Mouse (Mus musculus): ENCODE results near the gene Rab3b. TPM values are rescaled to one million over a fixed set of nuclear protein-coding genes. Genes with fewer than 3 reads are reported as not detected.

Rab3b gene
- total RNA-seq (2021) = 1 to 10 TPM in 1 of 2 experiments, under 1 TPM in 1; 0.60 to 1.6 TPM
- long read RNA-seq, experiment 1 = 0 reads
- long read RNA-seq, experiment 2 = 0 reads

DNA sequence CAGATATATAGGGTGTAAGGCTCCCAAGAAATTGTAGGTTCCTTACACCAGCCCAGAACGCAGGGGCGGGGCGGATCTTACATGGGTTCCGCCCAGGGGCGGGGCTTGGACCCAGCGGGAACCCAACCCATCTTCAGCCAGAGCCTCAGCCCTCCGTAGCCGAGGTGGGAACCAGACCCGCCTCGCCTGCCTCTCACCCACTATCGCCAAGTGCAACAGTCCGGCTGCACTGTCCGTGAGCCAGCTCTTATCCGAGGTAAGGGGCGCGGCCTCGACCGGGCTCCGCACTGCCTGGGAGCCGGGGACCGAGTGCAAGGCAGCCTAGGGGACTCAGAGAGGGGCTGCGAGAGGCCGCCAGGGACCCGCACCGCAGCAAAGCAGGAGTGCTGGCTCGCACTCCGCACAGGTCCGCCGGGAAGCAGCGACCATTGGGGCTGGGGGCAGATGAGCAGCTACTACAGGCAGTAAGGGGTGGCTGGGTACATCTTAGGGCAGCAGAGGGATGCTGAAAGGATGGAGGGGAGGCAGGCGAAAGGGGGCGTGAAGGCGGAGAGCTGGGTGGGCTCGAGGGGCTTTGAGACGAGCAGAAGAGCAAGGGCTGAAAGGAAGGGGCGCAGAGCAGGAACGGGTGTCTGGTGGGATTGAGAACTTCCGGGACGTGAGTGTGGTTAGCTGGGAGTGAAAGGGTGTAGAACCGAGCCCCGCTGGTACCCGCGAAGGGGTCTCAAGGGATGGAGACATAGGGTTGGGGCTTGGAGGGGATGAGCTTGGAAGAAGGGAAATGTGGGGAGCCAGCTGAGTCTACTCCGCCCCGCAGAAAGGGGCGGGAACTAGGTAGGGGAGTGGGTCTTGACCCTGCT, at the start of gene Rab3b:
TSS of gene Rab3b (plus strand) at position 101 of the 860 bp plus-strand sequence.
- peak; percentile 23 to 34 for DNase-seq

DNA sequence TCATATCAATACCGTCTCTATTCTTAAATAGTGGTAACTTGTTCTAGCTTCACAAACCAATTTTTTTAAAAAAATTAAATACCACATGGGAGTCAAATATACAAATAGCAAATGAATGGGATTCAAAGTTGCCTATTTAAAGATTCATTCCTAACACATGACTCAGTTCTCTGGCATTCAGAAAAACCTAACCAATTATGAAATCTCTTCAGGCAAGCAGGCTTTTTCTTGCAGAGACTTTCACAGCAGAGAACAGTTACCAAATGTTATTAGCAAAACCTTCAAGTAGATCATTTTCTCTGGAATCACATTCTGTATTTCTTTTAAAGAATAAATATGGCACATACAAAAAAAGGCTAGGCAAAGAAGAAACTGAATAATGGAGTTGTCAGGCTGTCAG, 48.2 kb upstream of the Rab3b start:
- no peak for DNase-seq

DNA sequence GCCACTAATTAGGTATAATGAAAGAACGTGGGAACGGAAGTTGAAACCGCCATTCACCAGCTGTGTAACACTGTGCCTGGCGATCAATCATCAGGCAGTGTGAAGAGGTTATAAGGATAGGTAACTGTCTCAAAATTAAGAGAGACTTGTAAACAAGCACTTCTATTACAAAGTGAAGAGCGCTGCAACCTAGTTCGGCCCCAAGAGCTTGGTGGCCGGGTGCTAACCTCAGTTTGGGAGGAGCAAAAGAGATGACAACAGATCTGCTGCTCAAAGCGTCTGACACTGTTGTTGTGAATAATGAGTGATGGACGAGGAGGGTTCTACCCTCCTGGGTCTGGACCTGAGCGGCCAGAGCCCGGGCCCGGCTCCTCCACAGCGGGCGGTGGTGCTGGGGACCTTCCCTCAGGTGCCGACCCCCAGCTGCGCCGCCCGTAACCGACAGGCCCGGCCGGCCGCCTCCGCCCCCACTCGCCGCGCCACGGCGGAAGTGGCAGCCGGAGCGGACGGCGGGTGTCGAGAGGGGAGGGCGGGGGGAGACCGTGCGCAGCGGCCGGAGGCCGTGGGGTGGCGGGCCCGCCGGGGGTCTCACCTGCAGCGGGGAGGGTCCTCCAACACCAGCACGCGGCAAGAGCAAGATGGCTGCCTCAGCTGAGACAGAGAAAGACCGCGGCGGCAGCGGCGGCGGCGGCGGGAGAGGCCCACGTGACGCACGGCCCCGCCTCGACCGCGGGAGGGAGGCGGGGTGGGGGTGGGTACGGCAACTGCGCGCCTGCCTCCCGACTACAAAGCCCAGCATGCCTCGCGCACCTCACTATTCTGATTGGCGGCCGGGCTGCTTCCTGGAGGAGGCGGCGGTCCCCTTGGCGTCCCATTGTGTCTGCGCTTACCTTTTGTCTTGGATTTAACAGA, 45.7 kb upstream of the Rab3b start, which contains the start of gene Btf3l4:
TSS of gene Btf3l4 (minus strand) at position 699 of the 912 bp plus-strand sequence.
- peak; percentile 90 to 94 for DNase-seq

DNA sequence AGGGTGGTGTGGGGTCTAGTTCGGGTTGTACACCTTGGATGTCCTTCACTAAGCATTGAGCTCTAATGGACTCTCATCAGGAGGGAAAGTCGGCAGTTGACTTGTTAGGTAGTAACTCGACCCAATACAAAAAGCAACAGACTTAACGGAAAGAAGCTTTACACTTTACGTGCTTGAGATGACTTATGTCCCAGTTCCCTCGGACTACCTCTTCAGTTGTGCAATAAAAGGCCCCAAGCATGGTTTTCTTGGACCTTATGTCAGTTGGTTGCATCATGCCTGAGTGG, 45.1 kb upstream of the Rab3b start:
- no peak for DNase-seq

DNA sequence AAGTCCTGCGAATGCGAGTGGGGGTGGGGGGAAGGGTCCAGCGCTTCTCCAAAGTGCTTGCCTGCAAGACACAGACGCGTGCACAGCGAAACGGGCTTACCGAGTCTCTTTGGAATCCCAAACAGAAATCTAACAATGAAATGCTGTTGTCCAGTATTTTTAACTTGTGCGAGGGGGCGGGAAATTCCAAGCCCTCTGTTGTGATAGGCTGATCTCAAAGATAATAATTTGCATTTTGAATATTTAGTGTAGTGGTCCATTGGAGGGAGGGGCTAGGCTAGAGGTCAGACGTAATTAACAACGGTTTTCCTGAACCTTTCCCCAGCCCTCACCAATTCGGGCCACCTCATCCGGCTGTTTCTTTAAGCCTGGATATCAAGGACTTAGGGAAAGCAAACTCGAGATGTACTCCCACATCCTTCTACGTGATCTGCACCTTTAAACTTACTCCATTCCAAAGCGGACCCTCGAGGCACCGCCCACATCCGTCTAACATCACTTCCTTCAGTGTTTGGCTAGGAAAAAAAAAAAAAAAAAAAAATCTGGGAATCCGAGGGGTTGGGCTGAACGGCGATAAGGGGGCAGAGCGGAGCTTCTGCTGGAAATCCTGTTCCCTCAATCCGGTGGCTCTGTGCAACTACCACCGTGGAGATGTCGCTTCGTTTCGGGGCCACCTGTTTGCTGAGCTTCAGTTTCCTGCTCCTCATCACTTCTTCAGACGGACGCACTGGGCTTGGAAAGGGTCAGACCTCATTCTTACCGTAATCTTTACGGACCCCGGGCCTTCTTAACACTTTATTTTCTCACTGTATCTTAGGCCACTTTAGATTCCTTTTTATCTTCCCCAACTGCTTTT, 44.5 kb upstream of the Rab3b start, which contains the start of gene Txndc12:
TSS of gene Txndc12 (plus strand) at position 487 of the 856 bp plus-strand sequence.
- peak; percentile 92 to 93 for DNase-seq

DNA sequence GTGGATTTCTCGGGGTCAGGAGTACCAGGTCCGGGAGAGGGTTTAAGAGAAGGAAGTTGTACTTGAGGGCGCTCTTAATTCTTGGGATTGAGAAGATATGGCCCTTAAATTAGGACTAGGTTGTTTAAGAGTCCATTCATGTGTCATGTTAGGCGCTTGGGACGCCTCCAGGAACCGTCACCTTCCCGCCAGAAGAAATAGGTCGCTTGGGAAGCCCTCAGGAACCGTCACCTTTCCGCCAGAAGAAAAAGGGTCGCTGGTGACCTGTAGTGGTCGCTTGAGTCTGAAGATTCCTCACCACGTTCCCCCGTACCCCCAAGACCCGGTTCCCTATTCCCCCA, 43.9 kb upstream of the Rab3b start:
- DNase-seq = peak in 1 of 2 experiments; percentile 11

DNA sequence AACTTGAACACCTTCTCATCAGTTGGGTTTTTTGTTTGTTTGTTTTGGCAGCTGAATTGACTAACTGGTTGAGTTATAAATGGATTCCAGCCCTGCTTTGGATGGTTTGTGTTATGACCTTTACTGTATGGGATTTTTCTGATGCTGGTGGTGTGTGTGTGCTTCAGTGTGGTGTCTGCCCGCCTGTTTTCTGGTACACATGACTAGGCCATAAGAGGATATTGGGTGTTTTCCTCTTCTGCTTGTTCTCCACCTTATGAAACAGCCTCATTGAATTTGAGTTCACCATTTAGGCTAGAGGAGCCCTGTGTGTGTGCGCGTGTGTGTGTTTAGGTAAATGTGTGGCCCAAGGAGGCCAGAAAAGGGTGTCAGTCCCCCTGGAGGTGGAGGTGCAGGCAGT, 43.4 kb upstream of the Rab3b start:
- DNase-seq = no peak

DNA sequence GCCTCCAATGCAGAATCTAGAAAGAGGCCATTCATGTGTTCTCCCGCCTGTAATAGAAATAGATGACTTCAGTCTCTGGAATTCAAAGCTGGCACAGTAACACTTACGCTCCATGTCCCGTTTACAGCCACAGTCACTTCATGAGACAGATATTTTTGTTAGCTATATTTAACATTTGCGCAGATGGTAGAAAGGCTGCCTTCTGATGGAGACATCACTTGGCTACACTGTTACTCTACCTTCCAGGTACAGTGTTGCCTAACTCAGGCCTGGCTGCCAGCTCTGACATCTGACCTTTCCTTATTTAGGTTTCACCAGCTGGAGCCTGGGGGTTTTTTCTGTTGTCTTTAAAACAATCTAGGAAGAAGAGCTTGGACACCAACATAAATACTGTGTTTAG, 40.8 kb upstream of the Rab3b start:
- DNase-seq = peak; percentile 44 to 48

DNA sequence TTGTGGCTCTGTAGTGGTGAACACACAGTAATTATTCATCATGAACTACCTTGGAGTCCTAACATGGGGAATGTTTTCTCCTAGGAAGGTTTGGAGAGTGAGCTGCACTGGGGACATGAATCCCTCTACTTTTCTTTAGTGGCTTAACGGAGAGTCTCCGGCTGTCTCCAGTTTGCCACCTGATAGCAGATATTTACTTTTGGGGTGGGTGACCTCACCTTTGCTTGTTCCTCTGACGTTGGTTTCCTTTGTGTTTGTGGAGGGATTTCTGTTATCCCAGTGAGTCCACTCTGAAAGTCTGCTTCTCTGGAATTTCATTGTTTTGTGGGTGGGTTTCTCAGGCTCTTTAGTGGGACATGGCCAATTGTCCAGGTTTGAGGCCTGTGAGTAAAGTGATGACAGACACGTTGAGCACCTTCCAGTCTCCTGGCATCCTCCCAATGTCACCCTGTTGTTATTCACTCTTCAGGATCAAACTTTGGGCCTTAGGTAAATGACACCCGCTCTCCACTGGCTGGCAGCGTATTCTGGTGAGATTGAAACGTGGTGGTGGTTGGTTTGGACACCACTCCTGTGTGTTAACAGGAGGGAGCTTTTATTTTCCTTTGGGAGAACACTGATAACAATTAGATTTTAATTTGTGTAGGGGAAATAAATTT, 36.8 kb upstream of the Rab3b start:
- DNase-seq = no peak

DNA sequence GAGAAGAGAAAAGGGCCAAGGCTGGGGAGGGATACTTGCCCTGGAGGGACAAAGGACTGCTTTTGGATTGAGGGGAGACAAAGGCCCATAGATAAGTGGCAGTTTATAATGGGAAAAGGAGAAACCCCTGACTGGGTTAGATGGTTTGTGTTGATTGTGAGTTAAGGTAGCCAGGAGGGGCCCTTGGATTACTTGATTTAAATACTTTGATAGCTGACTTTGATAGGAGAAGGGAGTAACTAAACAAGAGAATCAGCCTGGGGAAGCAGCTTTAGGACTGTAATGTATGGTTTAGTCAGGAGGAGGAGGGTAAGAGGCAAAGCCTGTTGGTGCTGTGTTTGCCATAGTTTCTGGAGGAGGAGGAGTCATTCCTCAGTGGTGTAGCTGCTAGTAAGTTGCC, 35.5 kb upstream of the Rab3b start:
- no peak for DNase-seq

DNA sequence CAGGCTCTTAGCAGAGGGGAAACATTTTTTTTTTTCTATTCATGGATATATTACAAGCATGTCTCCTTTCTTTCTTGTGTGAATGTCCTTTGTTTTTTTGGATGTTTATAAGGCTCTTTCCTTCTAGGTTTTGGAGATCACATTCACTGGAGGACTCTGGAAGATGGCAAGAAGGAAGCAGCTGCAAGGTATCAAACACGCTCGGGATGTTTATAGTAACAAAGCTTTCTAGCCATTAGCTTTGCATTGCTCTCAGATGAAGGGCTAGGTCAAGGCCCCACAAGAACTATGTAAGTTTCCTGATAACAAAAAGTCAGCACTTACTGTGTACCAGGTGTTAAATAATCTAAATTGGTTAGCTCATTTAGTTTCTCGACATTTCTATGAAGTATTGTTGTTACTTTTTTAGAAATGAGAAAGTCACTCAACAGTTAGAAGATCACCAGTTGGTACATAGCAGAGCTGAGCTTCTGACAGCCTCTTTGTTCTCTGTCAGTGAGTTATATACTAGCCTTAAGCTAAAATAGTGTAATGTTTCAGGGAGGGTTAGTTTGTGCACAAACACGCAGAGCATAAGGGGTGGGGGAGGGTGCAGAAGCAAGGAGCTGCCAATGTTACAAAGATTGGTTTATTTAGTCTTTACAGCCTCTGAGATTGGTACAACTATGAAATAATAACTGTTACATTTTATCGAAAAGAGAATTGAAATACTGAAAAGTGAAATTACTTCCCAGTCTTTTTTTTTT, 32.9 kb upstream of the Rab3b start:
- no peak for DNase-seq

DNA sequence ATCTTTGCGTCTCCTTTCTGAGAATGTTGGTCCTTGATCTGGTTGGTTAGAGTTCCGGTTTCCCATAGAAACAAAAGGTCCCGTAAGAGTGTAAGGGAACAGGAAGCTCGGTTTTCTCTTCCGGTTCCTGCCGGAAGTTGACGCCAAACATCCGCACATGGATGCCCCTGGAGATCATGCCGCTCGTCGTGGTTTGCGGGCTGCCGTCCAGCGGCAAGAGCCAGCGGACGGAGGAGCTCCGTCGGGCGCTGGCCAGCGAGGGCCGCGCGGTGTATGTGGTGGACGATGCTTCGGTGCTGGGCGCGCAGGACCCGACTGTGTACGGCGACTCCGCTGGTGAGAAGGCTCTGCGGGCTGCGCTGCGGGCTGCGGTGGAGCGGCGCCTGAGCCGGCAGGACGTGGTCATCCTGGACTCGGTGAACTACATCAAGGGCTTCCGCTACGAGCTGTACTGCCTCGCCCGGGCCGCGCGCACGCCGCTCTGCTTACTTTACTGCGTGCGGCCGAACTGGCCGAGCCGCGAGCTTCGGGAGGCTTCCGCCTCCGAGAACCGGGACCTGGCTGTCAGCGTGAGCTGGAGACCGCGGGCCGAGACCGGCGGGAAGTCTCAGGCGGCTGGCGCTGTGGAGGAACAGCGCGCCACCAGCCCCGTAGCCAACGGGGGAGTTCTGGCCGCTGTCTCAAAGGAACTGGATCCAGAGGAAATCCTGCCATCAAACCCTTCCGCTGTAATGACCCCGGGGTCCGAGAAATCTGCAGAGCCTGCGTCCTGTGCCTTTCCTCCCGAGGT, 31.0 kb upstream of the Rab3b start, which contains the start of gene Kti12:
TSS of gene Kti12 (plus strand) at position 71 of the 790 bp plus-strand sequence.
- DNase-seq = peak; percentile 89 to 93

DNA sequence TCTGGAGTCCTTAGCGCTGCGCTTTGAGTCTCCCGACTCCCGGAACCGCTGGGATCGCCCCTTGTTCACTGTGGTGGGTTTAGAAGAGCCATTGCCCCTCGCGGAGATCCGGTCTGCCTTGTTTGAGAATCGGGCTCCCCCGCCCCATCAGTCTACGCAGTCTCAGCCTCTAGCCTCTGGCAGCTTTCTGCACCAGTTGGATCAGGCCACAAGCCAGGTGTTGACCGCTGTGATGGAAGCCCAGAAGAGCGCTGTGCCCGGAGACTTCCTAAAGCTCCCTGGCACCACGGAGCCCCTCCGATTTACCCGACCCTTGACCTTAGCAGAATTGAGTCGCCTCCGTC, 30.4 kb upstream of the Rab3b start, which contains the start of gene A730015C16Rik:
TSS of gene A730015C16Rik (minus strand) at position 115 of the 344 bp plus-strand sequence.
- DNase-seq = no peak

DNA sequence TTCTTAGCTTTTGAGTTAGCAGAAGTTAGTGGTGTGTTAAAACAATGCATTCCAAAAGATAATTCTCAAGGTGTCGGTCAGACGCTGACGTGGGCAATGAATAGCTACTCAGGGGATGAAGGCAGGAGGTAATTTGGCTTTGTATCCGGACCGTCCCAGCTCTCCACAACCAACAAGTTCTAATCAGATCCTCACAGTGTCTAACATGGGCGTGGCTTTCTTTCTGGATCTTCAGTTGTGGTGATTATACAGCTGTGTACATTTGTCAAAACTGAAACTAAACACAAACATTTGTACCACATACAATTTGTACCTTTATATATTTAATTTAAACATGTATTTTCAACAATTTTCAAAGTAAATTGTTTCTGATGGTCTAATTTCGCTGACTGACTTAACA, 12.1 kb upstream of the Rab3b start:
- no peak for DNase-seq

DNA sequence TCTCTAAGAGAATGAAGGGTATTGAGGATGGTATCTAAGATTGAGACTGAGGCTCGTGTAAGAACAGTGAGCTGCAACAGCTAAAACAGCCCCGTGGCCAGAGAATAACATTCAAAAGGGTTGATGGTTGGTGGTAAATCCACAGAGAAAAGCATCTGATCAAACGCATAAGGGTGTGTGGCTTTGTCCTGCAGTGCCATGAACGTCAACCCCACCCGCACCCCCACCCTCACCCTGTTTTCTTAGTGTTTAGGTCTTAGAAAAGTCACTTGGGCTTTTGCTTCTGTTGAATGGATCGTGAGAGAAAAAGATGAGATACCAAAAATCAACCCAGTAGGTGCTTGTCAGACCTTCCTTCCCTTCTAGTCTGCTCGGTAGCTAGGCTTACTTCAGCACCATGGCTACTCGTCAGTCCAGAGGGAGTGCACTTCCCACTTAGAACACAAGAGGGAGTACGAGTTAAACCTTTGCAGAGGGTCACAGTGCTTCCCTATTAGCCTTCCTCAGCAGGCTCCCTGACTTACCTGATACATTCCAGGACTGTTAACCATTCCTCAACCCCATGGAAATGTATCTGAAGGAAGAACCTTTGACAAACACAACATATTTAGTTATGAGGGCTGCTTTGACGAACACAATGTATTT, 9.0 kb upstream of the Rab3b start:
- DNase-seq = peak; percentile 81 to 92

DNA sequence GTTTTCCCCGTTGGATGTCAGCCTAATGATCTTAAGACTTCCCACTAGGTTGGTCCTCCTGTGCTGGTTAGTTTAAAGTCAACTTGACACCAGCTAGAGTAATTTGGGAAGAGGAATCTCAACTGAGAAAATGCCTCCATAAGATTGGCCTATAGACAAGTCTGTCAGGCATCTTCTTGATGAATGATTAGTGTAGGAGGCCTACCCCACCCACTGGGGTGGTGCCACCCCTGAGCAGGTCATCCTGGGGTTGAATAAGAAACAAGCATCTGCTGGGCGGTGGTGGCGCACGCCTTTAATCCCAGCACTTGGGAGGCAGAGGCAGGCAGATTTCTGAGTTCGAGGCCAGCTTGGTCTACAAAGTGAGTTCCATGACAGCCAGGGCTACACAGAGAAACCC, 5.1 kb upstream of the Rab3b start:
- no peak for DNase-seq

DNA sequence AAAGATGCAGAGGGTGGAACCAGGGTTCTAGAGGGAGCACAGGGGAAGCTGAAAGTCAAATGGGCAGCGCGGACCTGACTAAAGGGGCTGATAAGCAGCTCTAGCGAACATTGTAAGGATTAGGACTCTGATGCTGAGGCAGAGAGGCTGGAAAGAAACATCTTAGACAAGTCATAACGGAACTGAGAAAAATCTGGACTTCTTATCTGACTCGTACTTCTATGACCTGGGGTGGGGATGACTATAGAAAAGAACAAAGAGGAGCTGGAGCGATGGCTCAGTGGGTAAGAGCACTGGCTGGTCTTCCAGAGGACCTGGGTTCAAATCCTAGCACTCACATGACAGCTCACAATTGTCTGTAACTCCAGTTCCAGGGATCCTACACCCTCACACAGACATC, 962 bp upstream of the Rab3b start:
- no peak for DNase-seq

DNA sequence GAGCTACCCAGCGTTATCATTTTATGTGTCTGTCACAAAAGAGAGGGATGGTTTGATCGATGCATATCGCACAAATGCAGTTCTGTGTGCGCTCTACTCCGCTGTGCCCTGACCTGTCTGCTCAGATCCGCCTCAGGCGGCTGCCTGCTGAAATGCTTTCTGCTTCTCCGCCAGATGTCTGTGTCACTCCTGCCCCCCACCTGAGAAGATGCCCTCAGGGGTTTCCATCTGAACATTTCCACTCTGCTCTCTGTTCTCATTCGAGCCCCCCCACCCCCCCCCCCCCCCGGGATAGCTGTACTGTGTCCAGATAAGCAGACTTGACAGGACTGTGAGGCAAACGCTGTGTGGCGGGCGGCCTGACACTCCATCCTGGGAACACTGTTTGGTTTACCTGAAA, 5.0 kb downstream of the Rab3b start:
- no peak for DNase-seq

DNA sequence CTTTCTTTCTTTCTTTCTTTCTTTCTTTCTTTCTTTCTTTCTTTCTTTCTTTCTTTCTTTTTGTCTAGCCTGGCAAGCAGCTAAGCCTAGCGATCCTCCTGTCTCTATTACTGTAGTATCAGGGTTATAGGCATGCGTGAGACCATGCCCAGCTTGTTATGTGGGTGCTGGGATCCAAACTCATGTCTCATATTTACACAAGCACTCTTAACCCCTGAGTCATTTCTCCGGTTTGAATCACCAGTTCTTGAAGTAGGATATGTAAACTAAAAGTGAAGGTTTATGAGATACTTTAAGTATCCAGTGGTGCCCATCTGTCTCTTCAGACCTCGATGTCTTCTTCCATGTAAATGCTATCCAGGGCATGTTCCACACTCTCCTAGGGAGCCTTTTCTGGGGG, 8.6 kb downstream of the Rab3b start:
- DNase-seq = no peak

All from heart, adult 18-20 months (tissue).